Comparison of ENCODE assay signal across 8 mouse cellular contexts in the genomic region with DNA sequence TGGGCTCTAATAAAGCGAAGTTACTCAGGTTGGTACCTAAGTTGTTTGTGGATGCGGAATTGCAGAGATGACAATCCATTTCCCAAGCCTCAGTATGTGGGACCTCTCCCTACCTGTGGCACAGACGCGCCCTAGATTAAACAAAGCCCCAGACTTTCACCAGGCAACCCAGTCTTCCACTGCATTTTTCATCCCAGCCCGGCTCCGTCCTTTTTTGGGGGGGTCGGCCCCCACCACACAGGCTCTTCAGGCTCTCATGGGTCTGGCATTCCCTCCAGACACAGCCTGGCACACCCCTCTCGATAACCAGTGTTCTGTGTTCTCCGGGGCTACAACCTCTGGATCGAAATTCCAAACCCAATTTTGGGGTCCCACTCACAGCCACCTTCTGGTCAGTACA. TPM values are rescaled to one million over a fixed set of nuclear protein-coding genes. Genes with fewer than 3 reads are reported as not detected.
DNase-seq lines count a peak whose midpoint lies in the region; ATAC-seq and TF ChIP-seq lines count a peak whose summit lies in the region.

No protein-coding gene starts in this region.

- H3K27ac ChIP-seq in heart, embryonic 12.5 days (ENCODE audit: poor library complexity, severe bottlenecking) = no peak overlapping the region
- H3K27ac ChIP-seq in ES-E14 (ENCODE audit: insufficient read depth, low read depth, low read length, poor library complexity, severe bottlenecking) = no peak overlapping the region
- peak overlapping the region; percentile 58; the same call in 1 of the 2 replicates for H3K27ac ChIP-seq in hindbrain, embryonic 11.5 days (ENCODE audit: low read depth, low read length)
- peak overlapping the region; percentile 91 for H3K27ac ChIP-seq in midbrain, embryonic 10.5 days (replicated peaks)

- 10% methylated on average over 10 of the region's 10 CpGs for WGBS in heart, embryonic 12.5 days
- 8% methylated on average over 10 of the region's 10 CpGs for WGBS in hindbrain, embryonic 11.5 days
- 10% methylated on average over 10 of the region's 10 CpGs for WGBS in midbrain, embryonic 10.5 days

- no peaks in the 10 kb centered on the region for H3K27me3 ChIP-seq in heart, embryonic 12.5 days (replicated peaks)
- H3K27me3 ChIP-seq in hindbrain, embryonic 11.5 days (ENCODE audit: control insufficient read depth, insufficient read depth, low read length) = no peaks in the 10 kb centered on the region
- H3K27me3 ChIP-seq in midbrain, embryonic 10.5 days (ENCODE audit: low read depth, poor library complexity, severe bottlenecking) = no peaks in the 10 kb centered on the region

- ATAC-seq in heart, embryonic 12.5 days (ENCODE audit: insufficient number of reproducible peaks, low FRiP score) = no peak
- no peak for ATAC-seq in hindbrain, embryonic 11.5 days (ENCODE audit: low FRiP score)
- ATAC-seq in granulocyte monocyte progenitor cell, adult 5-6 weeks (replicated peaks; ENCODE audit: poor library complexity, severe bottlenecking) = no peak

- H3K9ac ChIP-seq in heart, embryonic 12.5 days = peak overlapping the region; percentile 74
- H3K9ac ChIP-seq in ES-E14 (ENCODE audit: insufficient read depth, low read depth, low read length, poor library complexity, severe bottlenecking) = peak overlapping the region; percentile 81
- peak overlapping the region; percentile 78 for H3K9ac ChIP-seq in hindbrain, embryonic 11.5 days (ENCODE audit: low read depth, low read length)

- H3K4me2 ChIP-seq in heart, embryonic 12.5 days = peak overlapping the region; percentile 95
- H3K4me2 ChIP-seq in hindbrain, embryonic 11.5 days (replicated peaks; ENCODE audit: low read depth, low read length) = peak overlapping the region; percentile 86

- peaks cover 12% of the 10 kb centered on the region for H3K4me1 ChIP-seq in heart, embryonic 12.5 days (replicated peaks)
- H3K4me1 ChIP-seq in ES-E14 (ENCODE audit: control insufficient read depth in 2 of 2, insufficient read depth in 2 of 2, low read length in 2 of 2, poor library complexity in 1 of 2) = no peaks in the 10 kb centered on the region
- H3K4me1 ChIP-seq in hindbrain, embryonic 11.5 days (replicated peaks; ENCODE audit: control insufficient read depth, insufficient read depth, low read length) = peaks cover 5% of the 10 kb centered on the region; the same call in 1 of the 2 replicates
- peaks cover 26% of the 10 kb centered on the region for H3K4me1 ChIP-seq in midbrain, embryonic 10.5 days

- H3K4me3 ChIP-seq in heart, embryonic 12.5 days = peak overlapping the region; percentile 76
- peak overlapping the region; percentile 82 to 84 for H3K4me3 ChIP-seq in ES-E14 (ENCODE audit: insufficient read depth in 1 of 2, low read depth in 1 of 2, low read length in 2 of 2, poor library complexity in 1 of 2, severe bottlenecking in 1 of 2)
- peak overlapping the region; percentile 75 for H3K4me3 ChIP-seq in hindbrain, embryonic 11.5 days (ENCODE audit: low read depth, low read length)
- peak overlapping the region; percentile 90 for H3K4me3 ChIP-seq in midbrain, embryonic 10.5 days

- no peaks in the 10 kb centered on the region for H3K9me3 ChIP-seq in heart, embryonic 12.5 days (replicated peaks)
- H3K9me3 ChIP-seq in ES-E14 (ENCODE audit: control insufficient read depth, insufficient read depth, low read depth, low read length) = no peaks in the 10 kb centered on the region
- no peaks in the 10 kb centered on the region for H3K9me3 ChIP-seq in hindbrain, embryonic 11.5 days (ENCODE audit: control insufficient read depth, low read length)
- H3K9me3 ChIP-seq in midbrain, embryonic 10.5 days (replicated peaks) = no peaks in the 10 kb centered on the region

- in situ Hi-C loops in ES-E14 (cut with MboI; ENCODE audit: low sequenced_read_pairs in 2 of 2, unreplicated experiment in 2 of 2) = no loop called here

- no peak for DNase-seq in heart, adult 11 months
- no peak for DNase-seq in ES-E14 (ENCODE audit: low read depth, low spot score)
- DNase-seq in hindbrain, embryonic 11.5 days (ENCODE audit: low spot score) = no peak
- no peak for DNase-seq in midbrain, embryonic 10.5 days (ENCODE audit: low spot score)
- no peak for DNase-seq in embryo, embryonic 11 days
- no peak for DNase-seq in layer of hippocampus, postnatal 10 days (ENCODE audit: low spot score in 2 of 2)

- no peaks in the 10 kb centered on the region for H3K36me3 ChIP-seq in heart, embryonic 12.5 days
- no peaks in the 10 kb centered on the region for H3K36me3 ChIP-seq in ES-E14 (ENCODE audit: control insufficient read depth, insufficient read depth, low read length, poor library complexity, severe bottlenecking)
- H3K36me3 ChIP-seq in hindbrain, embryonic 11.5 days (ENCODE audit: control insufficient read depth, insufficient read depth, low read length) = no peaks in the 10 kb centered on the region
- H3K36me3 ChIP-seq in midbrain, embryonic 10.5 days = no peaks in the 10 kb centered on the region

TF ChIP-seq in ES-E14, 5 proteins besides CTCF, POLR2A, EP300 and RAD21:
- no peak for TF ChIP-seq CHD2 (IDR thresholded peaks at IDR 0.05; ENCODE audit: low read depth, low read length)
- TF ChIP-seq ZC3H11A (IDR thresholded peaks at IDR 0.05; ENCODE audit: borderline replicate concordance, low read depth, low read length) = no peak
- TF ChIP-seq ZNF384 (IDR thresholded peaks at IDR 0.05; ENCODE audit: low read depth, low read length) = no peak
- TF ChIP-seq MAFK (IDR thresholded peaks at IDR 0.05; ENCODE audit: insufficient read depth, low read depth, low read length) = no peak

RNA-seq across cellular contexts. Expression of a gene that starts 0.5 kb away (rescaled TPM):
- polyA plus RNA-seq in heart, embryonic 12.5 days (2016; fragmentation: Nextera tagmentation; extraction: Ambion mirVana) = 15.2 and 17.1 TPM in 2 replicates
- 2.9 and 3.1 TPM in 2 replicates for total RNA-seq in ES-E14 (2012; rRNA removed)
- polyA plus RNA-seq in hindbrain, embryonic 11.5 days (2014; fragmentation: Nextera tagmentation; extraction: Ambion mirVana) = 75.1 and 76.1 TPM in 2 replicates
- 51.9 and 70.7 TPM in 2 replicates for polyA plus RNA-seq in midbrain, embryonic 10.5 days (2016; fragmentation: Nextera tagmentation; extraction: Ambion mirVana)
- total RNA-seq in granulocyte monocyte progenitor cell, adult 5-6 weeks (2014; fragmentation: Nextera tagmentation) = 1.5 and 2.5 TPM in 2 replicates
- total RNA-seq in granulocyte monocyte progenitor cell, adult 5-6 weeks (2017) = 0.09 and 0.72 TPM in 2 replicates
- total RNA-seq in layer of hippocampus, postnatal 10 days (2021) = 10 to 100 TPM; 63.7 to 68.2 TPM

RNA-seq across cellular contexts. Expression of a gene that starts 4.6 kb away (rescaled TPM):
- polyA plus RNA-seq in heart, embryonic 12.5 days (2016; fragmentation: Nextera tagmentation; extraction: Ambion mirVana) = 22.0 TPM in 2 replicates
- total RNA-seq in ES-E14 (2012; rRNA removed) = 23.2 and 23.4 TPM in 2 replicates
- 20.9 and 23.6 TPM in 2 replicates for polyA plus RNA-seq in hindbrain, embryonic 11.5 days (2014; fragmentation: Nextera tagmentation; extraction: Ambion mirVana)
- 23.3 and 26.7 TPM in 2 replicates for polyA plus RNA-seq in midbrain, embryonic 10.5 days (2016; fragmentation: Nextera tagmentation; extraction: Ambion mirVana)
- 19.1 and 21.9 TPM in 2 replicates for total RNA-seq in granulocyte monocyte progenitor cell, adult 5-6 weeks (2014; fragmentation: Nextera tagmentation)
- 6.7 and 7.1 TPM in 2 replicates for total RNA-seq in granulocyte monocyte progenitor cell, adult 5-6 weeks (2017)
- 10 to 100 TPM; 47.4 to 48.7 TPM for total RNA-seq in layer of hippocampus, postnatal 10 days (2021)

RNA-seq across cellular contexts. Expression of a gene that starts 33.6 kb away (rescaled TPM):
- not detected in 2 replicates for polyA plus RNA-seq in heart, embryonic 12.5 days (2016; fragmentation: Nextera tagmentation; extraction: Ambion mirVana)
- total RNA-seq in ES-E14 (2012; rRNA removed) = 0.62 and 0.69 TPM in 2 replicates
- 0.11 TPM in 1 of 2 replicates, not detected in the other for polyA plus RNA-seq in hindbrain, embryonic 11.5 days (2014; fragmentation: Nextera tagmentation; extraction: Ambion mirVana)
- polyA plus RNA-seq in midbrain, embryonic 10.5 days (2016; fragmentation: Nextera tagmentation; extraction: Ambion mirVana) = 0.09 TPM in 1 of 2 replicates, not detected in the other
- not detected in 2 replicates for total RNA-seq in granulocyte monocyte progenitor cell, adult 5-6 weeks (2014; fragmentation: Nextera tagmentation)
- not detected in 2 replicates for total RNA-seq in granulocyte monocyte progenitor cell, adult 5-6 weeks (2017)
- total RNA-seq in layer of hippocampus, postnatal 10 days (2021) = 1 to 10 TPM in 1 of 2 experiments, under 1 TPM in 1; 0.71 to 1.4 TPM

RNA-seq across cellular contexts. Expression of a gene that starts 40.3 kb away (rescaled TPM):
- polyA plus RNA-seq in heart, embryonic 12.5 days (2016; fragmentation: Nextera tagmentation; extraction: Ambion mirVana) = 0.69 and 1.0 TPM in 2 replicates
- 0.89 and 1.6 TPM in 2 replicates for total RNA-seq in ES-E14 (2012; rRNA removed)
- polyA plus RNA-seq in hindbrain, embryonic 11.5 days (2014; fragmentation: Nextera tagmentation; extraction: Ambion mirVana) = 0.67 and 1.1 TPM in 2 replicates
- 1.1 and 1.8 TPM in 2 replicates for polyA plus RNA-seq in midbrain, embryonic 10.5 days (2016; fragmentation: Nextera tagmentation; extraction: Ambion mirVana)
- total RNA-seq in granulocyte monocyte progenitor cell, adult 5-6 weeks (2014; fragmentation: Nextera tagmentation) = not detected in 2 replicates
- not detected in 2 replicates for total RNA-seq in granulocyte monocyte progenitor cell, adult 5-6 weeks (2017)
- total RNA-seq in layer of hippocampus, postnatal 10 days (2021) = 1 to 10 TPM; 9.1 to 9.3 TPM

RNA-seq across cellular contexts. Expression of a gene that starts 43.2 kb away (rescaled TPM):
- 26.2 and 26.4 TPM in 2 replicates for polyA plus RNA-seq in heart, embryonic 12.5 days (2016; fragmentation: Nextera tagmentation; extraction: Ambion mirVana)
- total RNA-seq in ES-E14 (2012; rRNA removed) = 98.8 and 99.2 TPM in 2 replicates
- 11.0 and 14.1 TPM in 2 replicates for polyA plus RNA-seq in hindbrain, embryonic 11.5 days (2014; fragmentation: Nextera tagmentation; extraction: Ambion mirVana)
- polyA plus RNA-seq in midbrain, embryonic 10.5 days (2016; fragmentation: Nextera tagmentation; extraction: Ambion mirVana) = 15.7 and 17.7 TPM in 2 replicates
- total RNA-seq in granulocyte monocyte progenitor cell, adult 5-6 weeks (2014; fragmentation: Nextera tagmentation) = 9.9 and 12.0 TPM in 2 replicates
- 4.5 and 10.7 TPM in 2 replicates for total RNA-seq in granulocyte monocyte progenitor cell, adult 5-6 weeks (2017)
- 10 to 100 TPM; 15.8 to 18.0 TPM for total RNA-seq in layer of hippocampus, postnatal 10 days (2021)

Comparison
In these comparisons a context has a peak if more than half of its experiments do, and no peak if none do; other contexts are left out.
1. H3K27ac ChIP-seq: peak in hindbrain, embryonic 11.5 days (single experiment) and midbrain, embryonic 10.5 days (single experiment); none in heart, embryonic 12.5 days (single experiment) and ES-E14 (single experiment).
2. RNA of a gene that starts 0.5 kb away (total RNA-seq): 63.7 to 68.2 TPM in layer of hippocampus, postnatal 10 days; 2.9 to 3.1 TPM in ES-E14 and 0.09 to 2.5 TPM in granulocyte monocyte progenitor cell, adult 5-6 weeks; every median in the first group is over 10 times any median in the second.
3. Peak in every context shown above with its lines, with median percentiles within 50 percentile points of each other: H3K4me3 ChIP-seq and H3K9ac ChIP-seq.